Mouse (Mus musculus): Measurements from ENCODE around the gene Ccz1. TPM values are rescaled to one million over a fixed set of nuclear protein-coding genes. Genes with fewer than 3 reads are reported as not detected.
A peak's percentile ranks its signal among the peaks of the same experiment; 100 is the strongest.

Ccz1 gene
- 121 and 123 TPM in 2 replicates for polyA plus RNA-seq (2014; fragmentation: Nextera tagmentation; extraction: Ambion mirVana)

DNA sequence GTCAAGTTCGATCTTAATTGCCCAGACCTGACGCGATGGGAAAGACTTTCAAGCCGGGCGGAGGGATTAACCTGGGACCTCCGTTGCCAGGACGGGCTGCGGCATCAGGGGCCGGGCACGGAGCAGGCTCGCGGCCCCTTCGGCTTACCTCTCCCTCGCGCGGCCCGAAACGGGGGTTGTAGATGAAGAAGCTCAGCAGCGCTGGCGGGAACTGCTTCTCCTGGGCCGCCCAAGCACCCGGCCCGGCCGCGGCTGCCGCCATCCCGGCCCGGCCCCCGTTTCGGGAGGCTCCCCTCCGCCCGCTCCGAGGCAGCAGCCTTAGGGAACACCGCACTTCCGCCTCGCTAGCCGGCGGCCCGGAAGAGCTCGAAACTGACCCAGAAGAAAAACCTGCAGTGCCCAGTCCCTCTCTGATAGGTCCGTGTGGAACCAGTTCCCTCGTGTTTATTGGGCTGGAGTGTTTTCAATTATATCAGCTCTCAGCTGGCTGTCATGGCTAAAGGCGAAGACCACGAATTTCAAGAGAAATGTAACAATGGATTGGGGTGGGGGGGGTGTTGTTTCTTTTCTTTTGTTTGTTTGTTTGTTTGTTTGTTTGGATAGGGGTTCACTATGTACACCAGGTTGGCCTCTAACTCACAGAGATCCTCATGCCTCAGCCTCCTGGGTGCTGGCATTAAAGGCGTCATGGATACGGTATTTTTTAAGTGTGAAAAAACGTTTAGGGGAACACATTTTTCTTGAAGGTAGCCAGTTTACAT is at the start of gene Ccz1:
Ccz1 (minus strand) TSS at position 327 of the 761 bp plus-strand sequence.
- H3K27ac ChIP-seq (ENCODE audit: low read depth, low read length), result peak within 1 kb of the TSS; percentile 11; the same call in 1 of the 2 replicates
- peak within 1 kb of the TSS; percentile 70 for H3K4me3 ChIP-seq (ENCODE audit: low read depth, low read length)
- ATAC-seq (ENCODE audit: insufficient read depth, low FRiP score, low TSS enrichment), result peak; percentile 95
- H3K27me3 ChIP-seq (ENCODE audit: control insufficient read depth, insufficient read depth, low read length), result no peaks in the 10 kb centered on the region
- peak within 1 kb of the TSS; percentile 81 for H3K9ac ChIP-seq (ENCODE audit: low read length)
- WGBS, result 4% methylated on average over 46 of the region's 47 CpGs
- 0 out of 2 replicates have a peak, but pooled peaks cover 2% of the 10 kb centered on the region for H3K36me3 ChIP-seq (ENCODE audit: control insufficient read depth, insufficient read depth, low read length)
- H3K4me1 ChIP-seq (ENCODE audit: control insufficient read depth, insufficient read depth, low read length), result no peaks in the 10 kb centered on the region
- peak; percentile 89 for DNase-seq (ENCODE audit: low spot score)
- peak within 1 kb of the TSS; percentile 51 for H3K4me2 ChIP-seq (ENCODE audit: low read depth)
- no peaks in the 10 kb centered on the region for H3K9me3 ChIP-seq (ENCODE audit: control insufficient read depth, low read length)

DNA sequence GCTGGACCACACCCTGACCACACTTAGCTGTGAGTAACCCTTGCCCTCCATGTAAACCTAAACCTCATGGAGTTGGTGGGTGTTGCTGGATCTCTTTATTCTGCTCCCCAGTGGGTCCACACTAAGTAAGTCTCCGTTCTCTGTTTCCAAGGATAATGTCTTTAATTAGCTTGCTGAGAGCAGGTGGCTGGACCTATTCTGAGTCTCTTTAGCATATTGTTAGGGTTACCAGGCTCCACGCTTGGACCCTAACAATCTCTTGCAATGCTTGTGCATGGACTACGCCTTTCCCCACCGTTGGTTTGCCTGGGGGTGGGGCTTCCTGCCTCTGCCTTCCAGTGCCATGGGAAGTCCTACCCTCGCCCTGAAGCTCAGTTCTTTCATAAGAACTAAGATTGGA is 49.4 kb upstream of the Ccz1 start:
- H3K4me2 ChIP-seq (ENCODE audit: low read depth), result no peak overlapping the region

DNA sequence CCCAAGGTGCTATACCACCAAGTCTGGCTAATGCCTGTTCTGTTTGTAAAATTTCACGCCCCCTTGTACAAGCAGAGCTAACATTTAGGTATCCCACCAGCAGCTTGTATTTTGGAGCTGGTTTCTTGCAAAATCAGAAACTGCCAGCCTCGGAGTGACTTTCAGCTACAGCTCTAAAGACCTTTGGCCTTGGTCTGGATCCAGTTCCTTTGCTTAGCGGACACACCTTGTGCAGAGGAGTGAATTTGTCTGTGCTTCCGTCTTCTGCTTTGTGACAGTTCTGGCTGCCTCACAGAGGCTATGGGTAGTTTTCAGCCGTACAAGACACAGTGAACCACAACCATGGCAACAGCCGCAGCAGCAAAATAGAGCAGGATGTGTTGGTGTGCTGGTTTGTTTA is 39.7 kb upstream of the Ccz1 start:
- ATAC-seq (ENCODE audit: insufficient read depth, low FRiP score, low TSS enrichment) (no peak), DNase-seq (ENCODE audit: low spot score) (no peak)
- Histone ChIP-seq H3K36me3 (ENCODE audit: control insufficient read depth, insufficient read depth, low read length) (no peaks in the 10 kb centered on the region), H3K9ac (ENCODE audit: low read length) (no peak overlapping the region), H3K27ac (ENCODE audit: low read depth, low read length) (no peak overlapping the region), H3K4me1 (ENCODE audit: control insufficient read depth, insufficient read depth, low read length) (no peaks in the 10 kb centered on the region), H3K4me3 (ENCODE audit: low read depth, low read length) (no peak overlapping the region), H3K4me2 (ENCODE audit: low read depth) (no peak overlapping the region), H3K9me3 (ENCODE audit: control insufficient read depth, low read length) (no peaks in the 10 kb centered on the region), H3K27me3 (ENCODE audit: control insufficient read depth, insufficient read depth, low read length) (no peaks in the 10 kb centered on the region)
- WGBS, result 90% methylated on average over 6 of the region's 6 CpGs

More for the DNA sequence above, 49.4 kb upstream of the Ccz1 start:
- Histone ChIP-seq H3K9me3 (ENCODE audit: control insufficient read depth, low read length) (no peaks in the 10 kb centered on the region), H3K4me1 (ENCODE audit: control insufficient read depth, insufficient read depth, low read length) (no peaks in the 10 kb centered on the region), H3K4me3 (ENCODE audit: low read depth, low read length) (no peak overlapping the region), H3K27ac (ENCODE audit: low read depth, low read length) (no peak overlapping the region), H3K27me3 (ENCODE audit: control insufficient read depth, insufficient read depth, low read length) (no peaks in the 10 kb centered on the region), H3K9ac (ENCODE audit: low read length) (no peak overlapping the region), H3K36me3 (ENCODE audit: control insufficient read depth, insufficient read depth, low read length) (no peaks in the 10 kb centered on the region)
- DNase-seq (ENCODE audit: low spot score) (no peak), ATAC-seq (ENCODE audit: insufficient read depth, low FRiP score, low TSS enrichment) (no peak)
- 76% methylated on average over 5 of the region's 5 CpGs for WGBS

DNA sequence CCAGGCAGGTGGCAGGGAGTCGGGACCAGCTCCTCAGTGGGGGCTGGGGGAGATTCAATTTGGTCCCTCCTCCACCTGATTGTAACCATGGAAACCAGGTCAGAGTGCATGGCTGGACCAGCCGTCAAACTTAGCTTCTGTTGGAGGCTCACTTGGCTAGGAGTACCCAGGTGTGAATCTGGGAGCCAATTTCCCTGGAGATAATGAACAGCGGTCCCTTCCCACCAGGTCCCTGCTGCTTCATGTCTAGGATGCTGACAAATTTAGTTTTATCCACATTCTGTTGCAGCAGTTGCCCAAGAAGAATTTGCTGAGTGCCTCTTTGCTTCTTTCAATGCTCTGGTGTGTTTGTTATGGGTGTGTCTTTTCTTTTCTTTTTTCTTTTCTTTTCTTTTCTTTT is 38.8 kb upstream of the Ccz1 start:
- WGBS, result 56% methylated on average over 3 of the region's 3 CpGs
- H3K4me1 ChIP-seq (ENCODE audit: control insufficient read depth, insufficient read depth, low read length), result no peaks in the 10 kb centered on the region
- H3K27me3 ChIP-seq (ENCODE audit: control insufficient read depth, insufficient read depth, low read length), result no peaks in the 10 kb centered on the region
- H3K9me3 ChIP-seq (ENCODE audit: control insufficient read depth, low read length), result no peaks in the 10 kb centered on the region
- no peaks in the 10 kb centered on the region for H3K36me3 ChIP-seq (ENCODE audit: control insufficient read depth, insufficient read depth, low read length)
- H3K9ac ChIP-seq (ENCODE audit: low read length), result no peak overlapping the region
- no peak overlapping the region for H3K4me3 ChIP-seq (ENCODE audit: low read depth, low read length)
- H3K4me2 ChIP-seq (ENCODE audit: low read depth), result no peak overlapping the region
- H3K27ac ChIP-seq (ENCODE audit: low read depth, low read length), result no peak overlapping the region
- ATAC-seq (ENCODE audit: insufficient read depth, low FRiP score, low TSS enrichment) (no peak), DNase-seq (ENCODE audit: low spot score) (peak; percentile 15)

GRCm38 (mm10) chr5:144051268-144051667 is 36.6 kb upstream of the Ccz1 start:
- ATAC-seq (ENCODE audit: insufficient read depth, low FRiP score, low TSS enrichment), result no peak
- Histone ChIP-seq H3K27me3 (ENCODE audit: control insufficient read depth, insufficient read depth, low read length) (no peaks in the 10 kb centered on the region), H3K36me3 (ENCODE audit: control insufficient read depth, insufficient read depth, low read length) (no peaks in the 10 kb centered on the region), H3K9ac (ENCODE audit: low read length) (no peak overlapping the region), H3K27ac (ENCODE audit: low read depth, low read length) (no peak overlapping the region), H3K9me3 (ENCODE audit: control insufficient read depth, low read length) (no peaks in the 10 kb centered on the region), H3K4me3 (ENCODE audit: low read depth, low read length) (no peak overlapping the region), H3K4me1 (ENCODE audit: control insufficient read depth, insufficient read depth, low read length) (no peaks in the 10 kb centered on the region), H3K4me2 (ENCODE audit: low read depth) (no peak overlapping the region)
- no peak for DNase-seq (ENCODE audit: low spot score)

DNA sequence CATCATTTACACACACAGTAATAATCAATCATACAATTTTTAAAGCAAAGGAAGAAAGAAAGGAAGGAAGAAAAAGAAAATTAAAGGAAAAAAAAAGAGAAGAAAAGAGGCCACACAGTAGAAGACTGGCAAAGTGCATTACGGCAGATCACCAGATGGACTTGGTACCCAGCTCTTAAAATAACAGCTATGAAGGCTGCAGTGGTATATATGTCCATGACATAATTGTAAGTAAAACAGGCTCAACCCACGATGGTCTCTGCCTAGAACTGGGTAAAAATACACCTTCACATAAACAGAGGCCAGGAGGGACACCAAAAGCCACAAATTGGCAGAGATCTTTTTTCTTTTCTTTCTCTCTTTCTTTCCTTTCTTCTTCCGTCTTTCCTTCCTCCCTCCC is 35.2 kb upstream of the Ccz1 start:
- no peaks in the 10 kb centered on the region for H3K4me1 ChIP-seq (ENCODE audit: control insufficient read depth, insufficient read depth, low read length)
- H3K27ac ChIP-seq (ENCODE audit: low read depth, low read length), result no peak overlapping the region
- H3K36me3 ChIP-seq (ENCODE audit: control insufficient read depth, insufficient read depth, low read length), result no peaks in the 10 kb centered on the region
- H3K4me3 ChIP-seq (ENCODE audit: low read depth, low read length), result no peak overlapping the region
- no peaks in the 10 kb centered on the region for H3K27me3 ChIP-seq (ENCODE audit: control insufficient read depth, insufficient read depth, low read length)
- no peak for DNase-seq (ENCODE audit: low spot score)
- H3K9me3 ChIP-seq (ENCODE audit: control insufficient read depth, low read length), result no peaks in the 10 kb centered on the region
- 77% methylated on average over 3 of the region's 3 CpGs for WGBS
- no peak for ATAC-seq (ENCODE audit: insufficient read depth, low FRiP score, low TSS enrichment)
- no peak overlapping the region for H3K9ac ChIP-seq (ENCODE audit: low read length)
- no peak overlapping the region for H3K4me2 ChIP-seq (ENCODE audit: low read depth)

DNA sequence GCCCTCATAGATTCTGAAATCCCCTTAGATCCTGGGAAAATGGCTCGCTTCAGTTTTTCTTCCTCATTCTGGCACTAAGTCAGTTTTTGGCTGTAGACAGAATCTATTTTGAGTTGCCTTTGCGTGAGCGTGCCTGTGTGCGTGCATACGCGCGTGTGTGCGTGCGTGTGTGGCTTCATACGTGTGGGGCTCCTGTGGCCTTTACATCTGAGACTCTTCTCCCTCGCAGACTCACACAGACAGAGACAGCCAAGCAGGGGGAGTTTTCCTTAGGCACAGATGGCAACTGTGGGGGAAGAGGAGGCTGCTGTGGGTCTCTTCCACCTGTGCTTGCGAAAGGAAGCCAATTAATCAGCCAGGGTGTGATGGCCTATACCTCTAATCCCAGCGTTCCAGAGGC is 32.6 kb upstream of the Ccz1 start:
- Histone ChIP-seq H3K4me3 (ENCODE audit: low read depth, low read length) (no peak overlapping the region), H3K27me3 (ENCODE audit: control insufficient read depth, insufficient read depth, low read length) (no peaks in the 10 kb centered on the region), H3K9ac (ENCODE audit: low read length) (no peak overlapping the region), H3K27ac (ENCODE audit: low read depth, low read length) (no peak overlapping the region), H3K9me3 (ENCODE audit: control insufficient read depth, low read length) (no peaks in the 10 kb centered on the region), H3K4me1 (ENCODE audit: control insufficient read depth, insufficient read depth, low read length) (no peaks in the 10 kb centered on the region), H3K4me2 (ENCODE audit: low read depth) (no peak overlapping the region), H3K36me3 (ENCODE audit: control insufficient read depth, insufficient read depth, low read length) (no peaks in the 10 kb centered on the region)
- DNase-seq (ENCODE audit: low spot score), result no peak
- WGBS, result 70% methylated on average over 13 of the region's 13 CpGs
- ATAC-seq (ENCODE audit: insufficient read depth, low FRiP score, low TSS enrichment), result no peak

GRCm38 (mm10) chr5:144043166-144043565 is 28.5 kb upstream of the Ccz1 start:
- H3K9ac ChIP-seq (ENCODE audit: low read length), result no peak overlapping the region
- H3K4me1 ChIP-seq (ENCODE audit: control insufficient read depth, insufficient read depth, low read length), result no peaks in the 10 kb centered on the region
- H3K36me3 ChIP-seq (ENCODE audit: control insufficient read depth, insufficient read depth, low read length), result no peaks in the 10 kb centered on the region
- DNase-seq (ENCODE audit: low spot score), result no peak
- no peak for ATAC-seq (ENCODE audit: insufficient read depth, low FRiP score, low TSS enrichment)
- no peaks in the 10 kb centered on the region for H3K9me3 ChIP-seq (ENCODE audit: control insufficient read depth, low read length)
- 90% methylated on average over 11 of the region's 11 CpGs for WGBS
- H3K27me3 ChIP-seq (ENCODE audit: control insufficient read depth, insufficient read depth, low read length), result no peaks in the 10 kb centered on the region
- H3K4me3 ChIP-seq (ENCODE audit: low read depth, low read length), result no peak overlapping the region
- no peak overlapping the region for H3K27ac ChIP-seq (ENCODE audit: low read depth, low read length)
- no peak overlapping the region for H3K4me2 ChIP-seq (ENCODE audit: low read depth)

DNA sequence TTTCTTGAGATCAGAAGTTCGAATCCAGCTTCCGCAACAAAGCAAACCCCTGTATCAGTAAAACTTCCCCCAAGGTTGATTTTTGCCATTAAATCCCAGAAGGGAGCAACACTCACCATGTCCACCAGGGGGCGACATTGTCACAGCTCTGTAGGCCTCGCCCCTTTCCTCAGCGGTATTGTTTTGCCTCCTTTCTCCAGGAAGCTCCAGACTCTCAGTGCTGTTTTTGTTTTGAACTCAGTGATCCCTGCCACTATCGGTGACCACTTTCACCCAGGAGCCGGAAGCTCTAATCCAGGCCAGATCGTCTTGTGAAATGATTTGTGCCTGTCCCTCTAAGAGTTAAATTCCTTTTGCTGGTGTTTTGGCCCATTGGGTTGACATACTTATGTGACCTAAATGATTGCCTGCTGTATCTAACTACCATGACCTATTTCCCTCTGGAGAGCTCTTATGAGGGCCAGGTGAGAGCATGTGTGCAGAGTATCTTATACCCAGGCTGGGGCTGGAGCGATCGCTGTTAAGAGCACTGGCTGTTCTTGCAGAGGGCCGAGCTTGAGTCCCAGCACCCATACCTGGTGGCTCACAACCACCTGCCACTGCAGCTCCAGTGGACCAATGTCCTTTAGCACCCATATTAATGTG is 26.2 kb upstream of the Ccz1 start:
- Histone ChIP-seq H3K9me3 (ENCODE audit: control insufficient read depth, low read length) (no peaks in the 10 kb centered on the region), H3K27me3 (ENCODE audit: control insufficient read depth, insufficient read depth, low read length) (no peaks in the 10 kb centered on the region), H3K36me3 (ENCODE audit: control insufficient read depth, insufficient read depth, low read length) (no peaks in the 10 kb centered on the region), H3K27ac (ENCODE audit: low read depth, low read length) (no peak overlapping the region), H3K4me3 (ENCODE audit: low read depth, low read length) (no peak overlapping the region), H3K4me1 (ENCODE audit: control insufficient read depth, insufficient read depth, low read length) (no peaks in the 10 kb centered on the region), H3K4me2 (ENCODE audit: low read depth) (no peak overlapping the region), H3K9ac (ENCODE audit: low read length) (no peak overlapping the region)
- WGBS, result 53% methylated on average over 11 of the region's 11 CpGs
- peak; percentile 75 for DNase-seq (ENCODE audit: low spot score)
- ATAC-seq (ENCODE audit: insufficient read depth, low FRiP score, low TSS enrichment), result no peak

Measured in neural tube, embryonic 11.5 days (tissue).